Mouse (Mus musculus) T-cell, adult 66 days (primary cell): ENCODE results near the gene Bche. TPM values are rescaled to one million over a fixed set of nuclear protein-coding genes. Genes with fewer than 3 reads are reported as not detected.

Source experiments
- total RNA-seq, 2 experiments: library from RNA; stranded (reverse); gene quantifications; 3 replicates in 1 of 2; 4 replicates in 1 of 2; pipeline ENCODE4 v1.2.4; 2023

Gene Bche
- not detected for total RNA-seq

DNA sequence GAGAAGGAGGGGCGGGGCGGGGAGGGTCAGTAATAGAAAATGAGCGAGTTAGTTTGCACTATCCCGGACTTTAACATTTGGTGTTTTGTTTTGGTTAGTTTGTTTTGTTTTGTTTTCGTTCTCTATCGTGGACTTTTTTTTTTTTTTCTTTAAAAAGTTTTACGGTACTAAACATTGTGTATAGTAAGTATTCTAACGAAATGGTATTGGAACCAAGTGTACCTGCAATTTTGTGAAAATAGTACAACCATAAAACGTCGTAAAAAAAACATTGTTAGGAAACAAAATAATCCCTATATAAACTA, at the start of gene Bche:
TSS of gene Bche (minus strand) at position 6 of the 305 bp plus-strand sequence.

